Mouse (Mus musculus) left cerebral cortex, postnatal 25 days (tissue): Measurements from ENCODE around the gene Ly6g5b. TPM values are rescaled to one million over a fixed set of nuclear protein-coding genes. Genes with fewer than 3 reads are reported as not detected.

Experiments
- DNase-seq, 2 experiments: peaks; one replicate each; pipeline ENCODE4 v3.0.0; 2022; ENCODE audit warnings: low spot score in 2 of 2, mixed read lengths in 1 of 2
- intact Hi-C: fragments of 180-260 bp; cut with DNase I; formaldehyde crosslinking; loops from one replicate; pipeline ENCODE4 v1.15.1; 2025
- total RNA-seq, 2 experiments: library from RNA; stranded (reverse); gene quantifications; 2 replicates each; pipeline ENCODE4 v1.2.3; 2021

Gene Ly6g5b
- total RNA-seq = under 1 TPM; 0.69 to 0.94 TPM

- intact Hi-C loops = no loop called here
- no peak for DNase-seq
Observed at GRCm38 (mm10) chr17:35115046-35116019, at the start of gene Ly6g5b. Ly6g5b (minus strand) TSS chr17:35115428.

- intact Hi-C loops = loop anchor here (1.0 kb wide), 1 partner anchor 29 kb away; the partner anchor contains the start of gene Bag6
- DNase-seq = no peak
Observed at GRCm38 (mm10) chr17:35164218-35164567, 49.0 kb upstream of the Ly6g5b start.

GRCm38 (mm10) chr17:35163326-35164081 lies 48.3 kb upstream of the Ly6g5b start:
- intact Hi-C loops = loop anchor here (1.0 to 2.0 kb wide), 2 partner anchors 15 to 28 kb away; partner anchors contain the start of gene Bag6
- DNase-seq = no peak

DNA sequence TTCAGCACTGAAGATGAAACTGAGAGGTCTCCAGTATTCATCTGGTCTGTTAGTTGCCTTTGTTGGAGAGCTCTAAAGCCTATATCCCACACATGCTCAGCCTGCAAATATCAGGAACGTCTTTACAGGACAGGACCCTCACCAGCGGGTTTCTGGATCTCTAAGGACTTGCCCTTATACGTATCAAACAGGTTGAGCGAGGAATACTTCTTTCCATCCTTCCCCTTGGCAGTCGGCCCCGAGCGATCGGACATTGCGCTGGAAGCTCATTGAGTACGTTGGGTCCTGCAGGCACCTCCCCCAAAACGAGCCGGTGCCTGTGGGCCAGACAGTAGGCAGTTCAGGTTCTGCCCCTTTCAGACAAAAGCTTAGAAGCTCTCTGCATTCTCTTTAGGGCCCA lies 47.5 kb upstream of the Ly6g5b start:
- intact Hi-C loops = loop anchor here (2.0 kb wide), 1 partner anchor 14 kb away; no protein-coding TSS in a partner anchor
- DNase-seq = no peak

GRCm38 (mm10) chr17:35162121-35162520 lies 46.9 kb upstream of the Ly6g5b start:
- DNase-seq = no peak
- intact Hi-C loops = loop anchor here (2.0 kb wide), 1 partner anchor 13 kb away; no protein-coding TSS in a partner anchor

GRCm38 (mm10) chr17:35161421-35161820 lies 46.2 kb upstream of the Ly6g5b start:
- DNase-seq = no peak
- intact Hi-C loops = no loop called here

GRCm38 (mm10) chr17:35159638-35160037 lies 44.4 kb upstream of the Ly6g5b start:
- DNase-seq = no peak
- intact Hi-C loops = no loop called here

GRCm38 (mm10) chr17:35158850-35159593 lies 43.8 kb upstream of the Ly6g5b start:
- DNase-seq = no peak
- intact Hi-C loops = no loop called here

DNA sequence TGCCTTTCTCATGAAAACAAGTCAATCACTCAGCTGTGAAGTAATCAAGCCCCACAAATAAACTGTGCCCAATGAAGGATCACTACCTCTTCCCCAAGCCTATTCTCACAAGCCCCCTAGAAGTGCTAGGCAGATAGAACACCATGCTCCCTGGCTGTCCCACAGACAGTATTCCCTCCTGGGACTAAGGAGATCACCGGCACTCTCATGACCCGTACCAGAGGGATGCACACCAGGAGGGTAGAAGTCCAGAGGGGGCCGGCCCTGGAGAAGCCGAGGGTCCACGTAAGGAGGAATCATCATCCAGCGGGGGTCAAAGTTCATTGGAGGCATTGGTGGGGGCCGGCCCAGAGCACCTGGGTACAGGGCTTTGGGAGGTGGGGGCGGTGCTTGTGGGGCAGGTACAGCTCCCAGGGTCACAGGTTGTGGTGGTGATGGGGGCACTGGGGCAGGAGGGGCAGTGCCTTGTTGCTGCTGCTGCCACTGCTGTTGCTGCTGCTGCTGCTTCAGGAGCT lies 42.5 kb upstream of the Ly6g5b start:
- DNase-seq = no peak
- intact Hi-C loops = no loop called here

DNA sequence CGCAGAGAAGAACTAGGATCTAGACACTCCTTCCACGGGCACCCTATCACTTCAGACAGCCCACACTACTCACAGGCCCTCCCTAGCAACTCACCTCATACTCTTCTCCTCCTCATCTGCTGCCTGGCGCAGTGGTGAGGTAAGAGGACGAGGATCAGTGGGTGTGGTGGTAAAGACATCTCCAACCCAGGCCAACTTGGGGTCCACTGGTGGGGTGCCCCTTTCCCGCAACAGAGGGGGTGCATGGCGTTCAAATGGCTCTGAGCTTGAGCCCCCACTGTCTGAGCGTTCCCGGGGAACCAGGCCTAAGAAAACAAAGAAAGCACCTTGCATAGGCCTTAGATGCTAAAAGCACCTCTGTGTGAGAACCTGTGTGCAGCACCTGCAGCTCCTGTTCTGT lies 42.0 kb upstream of the Ly6g5b start:
- intact Hi-C loops = no loop called here

GRCm38 (mm10) chr17:35156461-35157200 lies 41.4 kb upstream of the Ly6g5b start:
- intact Hi-C loops = no loop called here
- DNase-seq = no peak

More for the DNA sequence above, 42.0 kb upstream of the Ly6g5b start:
- no peak for DNase-seq

DNA sequence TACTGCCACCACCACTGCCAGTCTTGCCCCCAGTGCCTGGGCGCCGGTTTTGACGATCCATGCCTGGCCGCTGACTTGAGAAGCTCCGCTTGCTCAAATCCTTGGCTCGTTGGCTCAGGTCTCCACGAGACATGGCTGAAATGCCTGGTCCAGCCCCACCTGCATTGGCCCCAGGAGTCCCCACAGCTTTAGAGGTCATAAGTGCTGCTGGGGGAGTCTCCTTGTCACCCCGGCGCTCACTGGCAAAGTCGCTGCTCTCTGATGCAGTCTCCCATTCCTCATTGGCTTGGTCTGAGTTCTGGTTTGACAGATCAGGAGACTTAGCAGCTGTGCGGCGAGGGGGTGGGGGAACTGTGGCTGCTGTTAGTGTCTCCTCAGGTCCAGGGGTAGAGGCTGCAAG lies 40.2 kb upstream of the Ly6g5b start:
- intact Hi-C loops = no loop called here

GRCm38 (mm10) chr17:35154616-35155015 lies 39.4 kb upstream of the Ly6g5b start:
- intact Hi-C loops = no loop called here
- DNase-seq = no peak

More for the DNA sequence above, 40.2 kb upstream of the Ly6g5b start:
- DNase-seq = no peak

DNA sequence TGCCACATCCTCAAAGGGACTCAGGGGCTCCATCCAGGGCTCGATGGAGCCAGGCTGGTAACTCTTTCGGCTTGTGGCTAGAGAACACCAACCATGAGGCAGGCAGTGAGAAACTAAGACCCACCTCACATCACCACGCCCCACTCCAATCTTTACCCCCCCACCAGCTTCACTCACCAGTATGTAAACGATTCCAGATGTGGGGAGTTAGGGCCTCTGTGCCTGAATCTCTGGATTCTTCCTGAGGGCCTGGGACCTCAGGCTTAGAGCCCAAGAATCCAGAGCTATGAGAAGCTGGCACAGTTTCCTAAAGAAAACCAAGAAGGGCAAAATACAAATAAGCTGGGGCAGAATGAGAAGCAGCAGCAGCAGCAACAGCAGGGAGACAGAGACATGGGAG lies 38.7 kb upstream of the Ly6g5b start:
- DNase-seq = no peak
- intact Hi-C loops = no loop called here

GRCm38 (mm10) chr17:35153077-35153476 lies 37.8 kb upstream of the Ly6g5b start:
- intact Hi-C loops = no loop called here
- DNase-seq = no peak

- intact Hi-C loops = no loop called here
- DNase-seq = no peak
Observed at GRCm38 (mm10) chr17:35152121-35152520, 36.9 kb upstream of the Ly6g5b start.

- DNase-seq = no peak
- intact Hi-C loops = loop anchor here (2.0 kb wide), 1 partner anchor 15 kb away; no protein-coding TSS in a partner anchor
Observed at GRCm38 (mm10) chr17:35147922-35148639, 32.9 kb upstream of the Ly6g5b start.

- DNase-seq = no peak
- intact Hi-C loops = no loop called here
Observed at GRCm38 (mm10) chr17:35147348-35147747, 32.1 kb upstream of the Ly6g5b start.
